Mouse (Mus musculus): ENCODE results near the gene Chmp5.

Gene Chmp5

DNA sequence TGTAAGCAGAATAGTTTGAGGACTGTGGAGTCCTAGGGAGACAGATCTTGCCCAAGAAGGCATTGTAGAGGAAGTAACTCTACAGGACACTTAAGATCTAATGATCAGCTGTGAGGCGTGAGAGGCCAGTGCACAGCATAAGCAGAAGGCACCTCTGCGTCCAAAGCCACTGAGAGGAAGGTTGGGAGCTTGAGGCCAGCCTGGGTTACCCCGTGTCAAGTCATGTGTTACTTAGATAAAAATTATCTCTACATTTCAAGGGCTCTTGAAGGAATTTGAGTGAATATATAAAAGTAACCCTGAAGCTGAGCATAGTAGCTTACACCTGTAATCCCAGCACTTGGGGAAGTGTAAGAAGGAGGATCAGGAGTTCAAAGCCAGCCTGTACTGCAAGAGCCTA lies 65.1 kb downstream of the Chmp5 start:
- in situ Hi-C loops (cut with MboI): no loop called here

Data from mature B cell (primary cell).